Mouse (Mus musculus): ENCODE data around the gene Fam118a. TPM values are rescaled to one million over a fixed set of nuclear protein-coding genes. Genes with fewer than 3 reads are reported as not detected.

The Fam118a gene
- polyA plus RNA-seq, 1 experiment from 2014 or later, result 29.2 TPM

DNA sequence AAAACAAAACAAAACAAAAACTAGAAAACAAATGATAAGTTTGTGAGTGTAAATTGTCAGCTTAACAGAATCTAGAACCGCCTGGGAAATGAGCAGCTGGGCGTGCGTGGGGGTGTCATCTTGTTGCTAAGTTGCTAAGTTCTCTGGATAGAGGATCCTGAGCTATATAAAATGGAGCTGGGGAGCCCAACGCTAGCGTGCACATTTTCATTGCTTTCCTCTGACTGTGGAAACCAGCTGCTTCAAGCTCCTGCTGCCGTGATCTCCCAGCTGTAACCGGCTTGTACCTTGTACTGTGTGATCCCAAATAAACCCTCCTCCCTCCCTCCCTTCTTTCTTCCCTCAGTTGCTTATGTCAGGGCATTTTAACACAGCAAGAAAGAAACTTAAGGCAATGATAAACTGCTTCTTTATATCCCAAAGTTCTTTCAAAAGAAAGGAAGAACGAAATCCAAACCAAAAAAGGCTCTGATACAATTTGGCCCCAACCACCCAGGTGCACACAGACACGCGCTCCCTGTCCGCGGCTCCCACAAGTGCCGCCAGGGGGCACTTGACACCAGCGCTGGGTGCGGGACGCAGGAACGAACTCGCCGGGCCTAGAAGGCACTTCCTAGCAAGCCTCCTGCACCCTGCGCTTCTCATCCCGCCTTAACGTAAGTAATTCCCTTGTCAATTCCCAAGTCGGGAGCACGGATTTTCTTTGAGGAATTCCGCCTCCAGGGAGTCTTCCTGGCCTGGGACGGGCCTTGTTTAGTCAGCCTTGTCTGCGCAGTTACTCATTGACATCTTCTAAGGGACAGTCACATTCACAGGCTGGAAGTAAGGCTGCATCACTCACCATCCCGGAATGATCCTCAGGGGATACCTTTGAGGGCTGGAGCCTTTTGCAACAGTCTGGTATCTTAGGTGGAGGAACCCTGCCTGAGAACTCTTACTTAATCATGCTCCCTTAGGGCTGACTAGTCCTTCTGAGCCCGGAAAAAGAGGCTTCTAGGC, 27.5 kb upstream of the Fam118a start:
- H3K4me2 ChIP-seq (ENCODE audit: low read length), result no peak overlapping the region
- peak; percentile 62; the same call in 1 of the 2 replicates for ATAC-seq

DNA sequence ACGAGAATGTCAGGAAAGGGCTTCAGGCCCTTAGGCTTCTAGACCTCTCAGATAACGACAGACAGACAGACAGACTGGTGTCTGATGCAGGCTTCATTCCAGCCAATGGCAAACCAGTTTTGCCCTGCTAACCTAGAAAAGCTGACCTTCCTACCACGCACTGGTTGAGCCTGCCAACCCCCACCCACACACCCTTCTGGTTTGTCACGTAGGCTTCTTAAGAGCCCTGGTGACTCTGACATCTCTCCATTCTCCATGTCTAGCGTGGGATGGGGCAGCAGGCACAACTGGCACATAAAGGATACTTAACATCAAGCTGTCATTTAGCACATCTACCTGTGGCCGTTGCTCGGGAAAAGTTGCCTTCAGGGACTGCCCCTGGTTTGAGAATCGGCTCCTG, 19.1 kb upstream of the Fam118a start:
- no peak for ATAC-seq
- Histone ChIP-seq H3K36me3 (ENCODE audit: control insufficient read depth, insufficient read depth, low read length) (no peaks in the 10 kb centered on the region), H3K4me3 (ENCODE audit: low read depth, low read length) (no peak overlapping the region), H3K4me1 (ENCODE audit: control insufficient read depth, insufficient read depth, low read length) (peaks cover 4% of the 10 kb centered on the region; the same call in 1 of the 2 replicates), H3K9ac (ENCODE audit: low read length) (no peak overlapping the region), H3K4me2 (ENCODE audit: low read length) (no peak overlapping the region), H3K27me3 (replicated peaks; ENCODE audit: control insufficient read depth, insufficient read depth, low read length) (no peaks in the 10 kb centered on the region), H3K9me3 (replicated peaks; ENCODE audit: control insufficient read depth, low read length) (no peaks in the 10 kb centered on the region), H3K27ac (ENCODE audit: low read depth, low read length) (no peak overlapping the region)
- DNase-seq (ENCODE audit: low spot score), result no peak
- WGBS, result 84% methylated on average over 8 of the region's 8 CpGs

More for the DNA sequence above, 27.5 kb upstream of the Fam118a start:
- Histone ChIP-seq H3K27me3 (replicated peaks; ENCODE audit: control insufficient read depth, insufficient read depth, low read length) (no peaks in the 10 kb centered on the region), H3K4me3 (ENCODE audit: low read depth, low read length) (no peak overlapping the region), H3K4me1 (ENCODE audit: control insufficient read depth, insufficient read depth, low read length) (no peaks in the 10 kb centered on the region), H3K9me3 (replicated peaks; ENCODE audit: control insufficient read depth, low read length) (no peaks in the 10 kb centered on the region), H3K27ac (ENCODE audit: low read depth, low read length) (no peak overlapping the region), H3K36me3 (ENCODE audit: control insufficient read depth, insufficient read depth, low read length) (no peaks in the 10 kb centered on the region), H3K9ac (ENCODE audit: low read length) (no peak overlapping the region)
- WGBS, result 18% methylated on average over 29 of the region's 29 CpGs
- peak; percentile 80 for DNase-seq (ENCODE audit: low spot score)

DNA sequence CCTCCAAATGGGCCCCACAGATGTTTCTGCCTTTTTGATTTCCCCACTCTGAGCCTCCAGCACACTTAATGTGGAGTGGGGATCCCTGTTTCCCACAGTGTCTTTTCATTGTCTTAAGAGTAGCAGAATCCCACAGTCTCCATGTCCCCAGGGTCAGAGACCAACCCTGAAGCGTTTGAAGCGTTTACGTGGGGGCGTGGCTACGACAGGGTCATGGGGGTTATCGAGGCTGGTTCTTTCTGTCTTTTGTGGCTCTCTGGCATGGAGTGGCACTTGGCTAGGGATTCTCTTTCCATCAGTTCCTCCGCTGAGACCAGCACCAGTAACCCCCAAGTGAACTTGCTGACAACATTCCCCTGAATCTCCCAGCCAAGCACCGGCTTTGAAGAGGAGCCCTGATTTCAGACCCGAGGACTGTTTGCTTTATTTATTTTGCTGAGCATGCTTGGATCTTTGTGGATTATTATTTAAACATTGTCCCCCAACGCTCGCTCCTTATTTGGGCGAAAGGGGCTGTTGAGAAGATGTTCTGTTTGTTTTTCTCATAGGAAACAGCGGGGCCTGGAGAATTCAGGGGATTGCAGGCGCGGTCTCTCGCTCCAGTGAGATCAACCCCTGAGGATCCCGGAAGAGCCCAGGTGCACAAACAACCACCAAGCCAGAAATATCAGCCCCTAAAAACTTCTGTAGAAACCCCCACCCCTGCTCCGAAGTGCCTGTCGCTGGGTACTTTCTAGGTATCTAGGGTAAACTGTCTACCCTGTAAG, 16.7 kb upstream of the Fam118a start:
- no peak for DNase-seq (ENCODE audit: low spot score)
- Histone ChIP-seq H3K9ac (ENCODE audit: low read length) (no peak overlapping the region), H3K27me3 (replicated peaks; ENCODE audit: control insufficient read depth, insufficient read depth, low read length) (no peaks in the 10 kb centered on the region), H3K4me2 (ENCODE audit: low read length) (no peak overlapping the region), H3K36me3 (ENCODE audit: control insufficient read depth, insufficient read depth, low read length) (no peaks in the 10 kb centered on the region), H3K27ac (ENCODE audit: low read depth, low read length) (no peak overlapping the region), H3K9me3 (replicated peaks; ENCODE audit: control insufficient read depth, low read length) (no peaks in the 10 kb centered on the region), H3K4me3 (ENCODE audit: low read depth, low read length) (no peak overlapping the region), H3K4me1 (ENCODE audit: control insufficient read depth, insufficient read depth, low read length) (peaks cover 4% of the 10 kb centered on the region; the same call in 1 of the 2 replicates)
- WGBS, result 54% methylated on average over 19 of the region's 19 CpGs
- no peak for ATAC-seq

DNA sequence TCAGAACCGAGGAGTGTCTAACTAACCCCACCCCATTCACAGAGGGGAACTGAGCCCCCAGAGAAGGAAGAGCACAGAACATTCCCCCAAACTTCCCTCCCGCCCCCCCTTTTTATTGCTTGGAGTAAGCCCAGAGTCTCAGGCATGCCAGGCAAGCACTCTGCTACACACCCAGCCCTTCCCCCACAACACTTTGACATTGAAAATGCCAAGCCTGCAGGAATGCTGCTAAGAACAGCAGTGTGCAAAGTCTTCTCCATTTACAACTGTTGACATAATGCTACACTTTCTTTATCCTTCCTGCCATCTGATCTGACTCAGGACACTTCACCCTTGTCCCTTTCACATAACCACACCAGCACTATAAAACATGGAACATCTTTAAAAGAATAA, 16.1 kb upstream of the Fam118a start:
- H3K4me3 ChIP-seq (ENCODE audit: low read depth, low read length), result no peak overlapping the region
- 44% methylated on average over 2 of the region's 2 CpGs for WGBS
- H3K4me2 ChIP-seq (ENCODE audit: low read length), result no peak overlapping the region
- peaks cover 4% of the 10 kb centered on the region; the same call in 1 of the 2 replicates for H3K4me1 ChIP-seq (ENCODE audit: control insufficient read depth, insufficient read depth, low read length)
- no peak overlapping the region for H3K9ac ChIP-seq (ENCODE audit: low read length)
- H3K9me3 ChIP-seq (replicated peaks; ENCODE audit: control insufficient read depth, low read length), result no peaks in the 10 kb centered on the region
- H3K27ac ChIP-seq (ENCODE audit: low read depth, low read length), result no peak overlapping the region
- no peak for DNase-seq (ENCODE audit: low spot score)
- peak; percentile 23; the same call in 1 of the 2 replicates for ATAC-seq
- H3K36me3 ChIP-seq (ENCODE audit: control insufficient read depth, insufficient read depth, low read length), result no peaks in the 10 kb centered on the region
- no peaks in the 10 kb centered on the region for H3K27me3 ChIP-seq (replicated peaks; ENCODE audit: control insufficient read depth, insufficient read depth, low read length)

DNA sequence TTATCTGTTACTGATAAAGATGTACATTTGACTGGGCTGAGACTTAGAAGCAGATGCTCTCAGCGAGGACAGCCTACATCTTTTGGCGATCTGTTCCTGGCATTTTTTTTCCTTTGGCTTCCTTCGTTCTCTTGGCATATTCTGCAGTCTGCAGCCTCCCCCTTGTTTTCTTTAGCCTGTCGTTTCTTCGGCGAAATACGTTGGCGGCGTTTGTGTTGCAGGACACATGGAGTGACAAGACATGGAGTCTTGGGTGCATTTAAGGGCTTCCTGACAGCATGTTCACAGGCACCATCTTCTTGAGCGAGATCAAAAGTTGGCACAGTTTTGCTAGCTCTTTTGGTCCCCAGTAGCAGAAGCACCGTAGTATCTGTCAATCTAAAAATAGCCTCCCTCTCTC, 13.0 kb upstream of the Fam118a start:
- H3K27me3 ChIP-seq (replicated peaks; ENCODE audit: control insufficient read depth, insufficient read depth, low read length), result no peaks in the 10 kb centered on the region
- ATAC-seq, result peak; percentile 46; the same call in 1 of the 2 replicates
- H3K4me1 ChIP-seq (ENCODE audit: control insufficient read depth, insufficient read depth, low read length), result peaks cover 4% of the 10 kb centered on the region; the same call in 1 of the 2 replicates
- WGBS, result 74% methylated on average over 11 of the region's 11 CpGs
- peak; percentile 57 for DNase-seq (ENCODE audit: low spot score)
- H3K9ac ChIP-seq (ENCODE audit: low read length), result no peak overlapping the region
- H3K36me3 ChIP-seq (ENCODE audit: control insufficient read depth, insufficient read depth, low read length), result no peaks in the 10 kb centered on the region
- no peaks in the 10 kb centered on the region for H3K9me3 ChIP-seq (replicated peaks; ENCODE audit: control insufficient read depth, low read length)
- no peak overlapping the region for H3K27ac ChIP-seq (ENCODE audit: low read depth, low read length)
- no peak overlapping the region for H3K4me3 ChIP-seq (ENCODE audit: low read depth, low read length)
- H3K4me2 ChIP-seq (ENCODE audit: low read length), result no peak overlapping the region

DNA sequence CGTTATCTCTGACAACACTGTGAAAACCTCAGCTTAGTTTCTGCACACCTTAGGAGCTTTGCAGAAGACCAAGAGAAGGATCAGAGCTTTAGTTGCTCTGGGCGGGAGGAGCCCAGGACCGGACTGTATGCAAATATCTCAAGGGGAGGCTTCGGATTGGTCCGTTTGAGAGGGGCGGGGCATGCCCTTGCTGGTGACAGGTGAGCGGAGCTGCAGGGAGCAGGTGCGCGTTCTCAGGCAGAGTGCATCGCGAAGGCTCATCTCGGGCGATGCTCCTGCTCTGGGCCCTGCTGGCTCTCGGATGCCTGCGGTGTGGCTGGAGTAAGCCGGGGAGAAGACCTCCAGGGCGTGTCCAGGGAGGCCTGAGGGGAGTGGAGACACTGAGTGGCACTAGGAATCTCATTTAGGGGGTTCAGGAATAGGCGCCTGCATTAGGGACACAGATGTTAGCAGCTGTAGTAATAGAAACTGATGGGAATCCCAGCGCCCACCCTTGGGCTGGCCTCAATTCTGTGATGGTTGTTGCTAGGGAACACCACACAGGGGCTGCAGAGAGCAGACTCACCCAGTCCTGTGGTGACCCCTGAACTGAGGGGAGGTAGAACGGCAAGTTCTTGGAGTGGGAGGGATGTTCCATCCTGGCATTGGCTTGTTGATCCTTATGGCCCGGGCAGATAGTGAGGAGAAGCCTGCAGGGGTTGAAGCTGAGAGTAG, 11.6 kb upstream of the Fam118a start, which contains the start of gene Upk3a:
Gene Upk3a, plus strand, starts transcription at position 191 of the 714 bp plus-strand sequence.
- Histone ChIP-seq H3K36me3 (ENCODE audit: control insufficient read depth, insufficient read depth, low read length) (no peaks in the 10 kb centered on the region), H3K27ac (ENCODE audit: low read depth, low read length) (peak within 1 kb of the TSS; percentile 69; the same call in 1 of the 2 replicates), H3K9me3 (replicated peaks; ENCODE audit: control insufficient read depth, low read length) (no peaks in the 10 kb centered on the region), H3K4me2 (ENCODE audit: low read length) (peak within 1 kb of the TSS; percentile 23), H3K27me3 (replicated peaks; ENCODE audit: control insufficient read depth, insufficient read depth, low read length) (no peaks in the 10 kb centered on the region), H3K4me1 (ENCODE audit: control insufficient read depth, insufficient read depth, low read length) (no peaks in the 10 kb centered on the region), H3K4me3 (ENCODE audit: low read depth, low read length) (no peak within 1 kb of the TSS), H3K9ac (ENCODE audit: low read length) (no peak within 1 kb of the TSS)
- ATAC-seq (no peak), DNase-seq (ENCODE audit: low spot score) (no peak)
- WGBS, result 8% methylated on average over 21 of the region's 21 CpGs

DNA sequence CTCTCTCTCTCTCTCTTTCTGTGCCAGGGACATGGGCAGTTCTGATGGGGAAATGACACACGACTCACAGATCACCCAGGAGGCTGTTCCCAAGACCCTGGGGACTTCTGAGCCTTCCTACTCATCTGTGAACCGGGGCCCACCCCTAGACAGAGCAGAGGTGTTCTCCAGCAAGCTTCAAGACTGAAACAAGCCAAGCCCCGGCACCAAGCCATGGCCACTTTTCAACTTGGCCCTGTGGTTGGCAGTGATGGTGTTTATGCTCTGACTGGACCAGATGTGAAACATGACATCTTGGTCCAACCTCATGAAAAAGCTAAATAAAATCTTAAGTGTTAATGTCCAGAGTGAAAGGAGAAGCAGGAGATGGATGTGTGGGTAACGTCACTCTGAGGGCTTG, 6.5 kb upstream of the Fam118a start:
- H3K36me3 ChIP-seq (ENCODE audit: control insufficient read depth, insufficient read depth, low read length), result no peaks in the 10 kb centered on the region
- no peaks in the 10 kb centered on the region for H3K4me1 ChIP-seq (ENCODE audit: control insufficient read depth, insufficient read depth, low read length)
- H3K27me3 ChIP-seq (replicated peaks; ENCODE audit: control insufficient read depth, insufficient read depth, low read length), result no peaks in the 10 kb centered on the region
- no peaks in the 10 kb centered on the region for H3K9me3 ChIP-seq (replicated peaks; ENCODE audit: control insufficient read depth, low read length)
- DNase-seq (ENCODE audit: low spot score), result no peak
- H3K9ac ChIP-seq (ENCODE audit: low read length), result no peak overlapping the region
- H3K27ac ChIP-seq (ENCODE audit: low read depth, low read length), result no peak overlapping the region
- no peak overlapping the region for H3K4me2 ChIP-seq (ENCODE audit: low read length)
- no peak for ATAC-seq
- WGBS, result 71% methylated on average over 4 of the region's 4 CpGs
- no peak overlapping the region for H3K4me3 ChIP-seq (ENCODE audit: low read depth, low read length)

DNA sequence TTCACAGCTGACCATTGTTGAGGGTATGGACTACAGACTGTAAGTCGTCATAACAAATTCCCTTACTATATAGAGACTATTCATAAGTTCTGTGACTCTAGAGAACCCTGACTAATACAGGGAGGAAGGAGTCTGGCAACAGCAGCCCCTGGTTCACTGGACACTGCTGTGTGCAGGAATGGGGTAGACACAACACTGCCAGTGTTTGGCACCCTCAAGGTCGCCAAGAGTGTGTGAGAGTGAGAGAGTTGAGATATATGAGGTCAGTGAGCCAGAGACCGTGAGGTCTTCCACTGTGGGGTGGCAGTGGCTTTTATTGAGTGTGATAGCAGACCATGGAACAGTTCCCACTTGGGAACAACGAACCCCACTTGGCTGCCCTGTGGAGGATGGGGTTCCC, 2.6 kb upstream of the Fam118a start:
- no peak for ATAC-seq

More for the DNA sequence above, 2.6 kb upstream of the Fam118a start:
- H3K4me2 ChIP-seq (ENCODE audit: low read length), result no peak overlapping the region
- H3K27ac ChIP-seq (ENCODE audit: low read depth, low read length), result no peak overlapping the region
- no peaks in the 10 kb centered on the region for H3K27me3 ChIP-seq (replicated peaks; ENCODE audit: control insufficient read depth, insufficient read depth, low read length)
- no peak overlapping the region for H3K4me3 ChIP-seq (ENCODE audit: low read depth, low read length)
- 88% methylated on average over 4 of the region's 4 CpGs for WGBS
- no peak for DNase-seq (ENCODE audit: low spot score)
- no peaks in the 10 kb centered on the region for H3K4me1 ChIP-seq (ENCODE audit: control insufficient read depth, insufficient read depth, low read length)
- H3K9me3 ChIP-seq (replicated peaks; ENCODE audit: control insufficient read depth, low read length), result no peaks in the 10 kb centered on the region
- H3K9ac ChIP-seq (ENCODE audit: low read length), result no peak overlapping the region
- H3K36me3 ChIP-seq (ENCODE audit: control insufficient read depth, insufficient read depth, low read length), result no peaks in the 10 kb centered on the region
